Mouse (Mus musculus) embryonic fibroblast, embryonic 13.5 days (primary cell): Measurements from ENCODE around the gene Bpifc.

Source experiments
- CTCF ChIP-seq: IDR thresholded peaks from 2 replicates; pipeline ENCODE4 v1.5.1; 2011; ENCODE audit warnings: mild to moderate bottlenecking, control low read depth, low read length, moderate library complexity, borderline replicate concordance; ENCODE audit not compliant: insufficient read depth
- POLR2A ChIP-seq: IDR thresholded peaks from 2 replicates; pipeline ENCODE4 v1.6.1; 2011; ENCODE audit warnings: low read depth, mild to moderate bottlenecking, control low read depth, low read length, moderate library complexity

- no peak for TF ChIP-seq POLR2A
- TF ChIP-seq CTCF = no peak
Observed at GRCm38 (mm10) chr10:86023149-86023548, 11.5 kb upstream of the Bpifc start.
